Mouse (Mus musculus): ENCODE measurements at regions not wholly inside any gene's neighbourhood (a gene's known extent, or its start where the extent isn't known, plus 50 kb on each side); places are given as distances from the start of the nearest gene placed in this dataset.

GRCm38 (mm10) chr1:169168033-169168432 is 363.2 kb downstream of the Nuf2 start:
- Histone ChIP-seq H3K27me3 (ENCODE audit: insufficient read depth, poor library complexity, severe bottlenecking) (no peaks in the 10 kb centered on the region), H3K4me1 (no peaks in the 10 kb centered on the region), H3K36me3 (no peaks in the 10 kb centered on the region), H3K9me3 (no peaks in the 10 kb centered on the region), H3K4me3 (no peak overlapping the region), H3K27ac (no peak overlapping the region)
- no peak for DNase-seq (ENCODE audit: low spot score)
- WGBS = 78% methylated on average over 4 of the region's 4 CpGs

- DNase-seq (ENCODE audit: low spot score) = no peak
- Histone ChIP-seq H3K9me3 (no peaks in the 10 kb centered on the region), H3K4me3 (no peak overlapping the region)
These were observed 365.0 kb downstream of the Nuf2 start for GRCm38 (mm10) chr1:169166041-169166850.

GRCm38 (mm10) chr1:169160858-169161257 is 370.4 kb downstream of the Nuf2 start:
- DNase-seq (ENCODE audit: low spot score) = no peak
- Histone ChIP-seq H3K4me1 (peaks cover 3% of the 10 kb centered on the region; the same call in 1 of the 2 replicates), H3K9me3 (no peaks in the 10 kb centered on the region), H3K4me3 (no peak overlapping the region), H3K27ac (0 out of 2 replicates have a peak overlapping the region, but pooled peaks have one; percentile 13), H3K27me3 (ENCODE audit: insufficient read depth, poor library complexity, severe bottlenecking) (no peaks in the 10 kb centered on the region), H3K36me3 (no peaks in the 10 kb centered on the region)
- 33% methylated on average over 6 of the region's 6 CpGs for WGBS

More at GRCm38 (mm10) chr1:169166041-169166850, 365.0 kb downstream of the Nuf2 start:
- Histone ChIP-seq H3K27me3 (ENCODE audit: insufficient read depth, poor library complexity, severe bottlenecking) (no peaks in the 10 kb centered on the region), H3K36me3 (no peaks in the 10 kb centered on the region), H3K4me1 (no peaks in the 10 kb centered on the region), H3K27ac (no peak overlapping the region)
- WGBS = 86% methylated on average over 5 of the region's 5 CpGs

- no peak overlapping the region for H3K4me3 ChIP-seq
- H3K27ac ChIP-seq = no peak overlapping the region
- H3K27me3 ChIP-seq (ENCODE audit: insufficient read depth, poor library complexity, severe bottlenecking) = no peaks in the 10 kb centered on the region
- H3K36me3 ChIP-seq = no peaks in the 10 kb centered on the region
- 70% methylated on average over 1 of the region's 1 CpGs for WGBS
- H3K9me3 ChIP-seq = no peaks in the 10 kb centered on the region
- no peak for DNase-seq (ENCODE audit: low spot score)
- H3K4me1 ChIP-seq = peaks cover 3% of the 10 kb centered on the region; the same call in 1 of the 2 replicates
These were observed 371.0 kb downstream of the Nuf2 start for GRCm38 (mm10) chr1:169160220-169160619.

- Histone ChIP-seq H3K27ac (no peak overlapping the region), H3K36me3 (no peaks in the 10 kb centered on the region), H3K9me3 (no peaks in the 10 kb centered on the region), H3K4me3 (no peak overlapping the region), H3K4me1 (peaks cover 3% of the 10 kb centered on the region; the same call in 1 of the 2 replicates), H3K27me3 (ENCODE audit: insufficient read depth, poor library complexity, severe bottlenecking) (no peaks in the 10 kb centered on the region)
- no peak for DNase-seq (ENCODE audit: low spot score)
These were observed 371.5 kb downstream of the Nuf2 start for GRCm38 (mm10) chr1:169159786-169160185.

GRCm38 (mm10) chr1:169157496-169157895 is 373.8 kb downstream of the Nuf2 start:
- H3K4me3 ChIP-seq = no peak overlapping the region
- no peaks in the 10 kb centered on the region for H3K36me3 ChIP-seq
- H3K27me3 ChIP-seq (ENCODE audit: insufficient read depth, poor library complexity, severe bottlenecking) = no peaks in the 10 kb centered on the region
- no peak for DNase-seq (ENCODE audit: low spot score)
- H3K27ac ChIP-seq = no peak overlapping the region
- 80% methylated on average over 3 of the region's 3 CpGs for WGBS
- H3K9me3 ChIP-seq = no peaks in the 10 kb centered on the region
- peaks cover 3% of the 10 kb centered on the region; the same call in 1 of the 2 replicates for H3K4me1 ChIP-seq

GRCm38 (mm10) chr1:169156875-169157274 is 374.4 kb downstream of the Nuf2 start:
- Histone ChIP-seq H3K9me3 (no peaks in the 10 kb centered on the region), H3K36me3 (no peaks in the 10 kb centered on the region), H3K27me3 (ENCODE audit: insufficient read depth, poor library complexity, severe bottlenecking) (no peaks in the 10 kb centered on the region), H3K4me1 (peaks cover 3% of the 10 kb centered on the region; the same call in 1 of the 2 replicates), H3K27ac (no peak overlapping the region), H3K4me3 (no peak overlapping the region)
- no peak for DNase-seq (ENCODE audit: low spot score)
- WGBS = 85% methylated on average over 4 of the region's 4 CpGs

- Histone ChIP-seq H3K27me3 (ENCODE audit: insufficient read depth, poor library complexity, severe bottlenecking) (no peaks in the 10 kb centered on the region), H3K27ac (no peak overlapping the region)
These were observed 375.5 kb downstream of the Nuf2 start for GRCm38 (mm10) chr1:169155484-169156459.

GRCm38 (mm10) chr1:169142216-169142615 is 389.0 kb downstream of the Nuf2 start:
- Histone ChIP-seq H3K27me3 (ENCODE audit: insufficient read depth, poor library complexity, severe bottlenecking) (no peaks in the 10 kb centered on the region), H3K4me3 (no peak overlapping the region), H3K27ac (no peak overlapping the region), H3K4me1 (no peaks in the 10 kb centered on the region), H3K9me3 (no peaks in the 10 kb centered on the region), H3K36me3 (no peaks in the 10 kb centered on the region)
- no peak for DNase-seq (ENCODE audit: low spot score)
- 77% methylated on average over 3 of the region's 3 CpGs for WGBS

More at GRCm38 (mm10) chr1:169155484-169156459, 375.5 kb downstream of the Nuf2 start:
- no peak overlapping the region for H3K4me3 ChIP-seq
- H3K9me3 ChIP-seq = no peaks in the 10 kb centered on the region
- H3K36me3 ChIP-seq = no peaks in the 10 kb centered on the region
- peaks cover under 1% of the 10 kb centered on the region; the same call in 1 of the 2 replicates for H3K4me1 ChIP-seq
- DNase-seq (ENCODE audit: low spot score) = no peak
- WGBS = 77% methylated on average over 14 of the region's 14 CpGs

- Histone ChIP-seq H3K4me3 (no peak overlapping the region), H3K9me3 (no peaks in the 10 kb centered on the region), H3K4me1 (no peaks in the 10 kb centered on the region), H3K27me3 (ENCODE audit: insufficient read depth, poor library complexity, severe bottlenecking) (no peaks in the 10 kb centered on the region), H3K36me3 (no peaks in the 10 kb centered on the region), H3K27ac (no peak overlapping the region)
- WGBS = 77% methylated on average over 3 of the region's 3 CpGs
- DNase-seq (ENCODE audit: low spot score) = no peak
These were observed 391.2 kb downstream of the Nuf2 start for GRCm38 (mm10) chr1:169140056-169140455.

GRCm38 (mm10) chr1:169139507-169139906 is 391.8 kb downstream of the Nuf2 start:
- H3K27me3 ChIP-seq (ENCODE audit: insufficient read depth, poor library complexity, severe bottlenecking) = no peaks in the 10 kb centered on the region
- no peak overlapping the region for H3K4me3 ChIP-seq
- no peaks in the 10 kb centered on the region for H3K4me1 ChIP-seq
- no peaks in the 10 kb centered on the region for H3K36me3 ChIP-seq
- no peaks in the 10 kb centered on the region for H3K9me3 ChIP-seq
- H3K27ac ChIP-seq = no peak overlapping the region
- DNase-seq (ENCODE audit: low spot score) = no peak
- WGBS = 70% methylated on average over 5 of the region's 5 CpGs

- H3K27ac ChIP-seq = no peak overlapping the region
- WGBS = 74% methylated on average over 2 of the region's 2 CpGs
These were observed 392.1 kb downstream of the Nuf2 start for GRCm38 (mm10) chr1:169139184-169139486.

More at GRCm38 (mm10) chr1:169139184-169139486, 392.1 kb downstream of the Nuf2 start:
- no peaks in the 10 kb centered on the region for H3K36me3 ChIP-seq
- H3K9me3 ChIP-seq = no peaks in the 10 kb centered on the region
- no peak for DNase-seq (ENCODE audit: low spot score)
- no peaks in the 10 kb centered on the region for H3K4me1 ChIP-seq
- no peak overlapping the region for H3K4me3 ChIP-seq
- H3K27me3 ChIP-seq (ENCODE audit: insufficient read depth, poor library complexity, severe bottlenecking) = no peaks in the 10 kb centered on the region
